Mouse (Mus musculus) MEL (cell line): ENCODE data around the gene Plekhg1. TPM values are rescaled to one million over a fixed set of nuclear protein-coding genes. Genes with fewer than 3 reads are reported as not detected.

Experiments used
- DNase-seq: peaks from one replicate; pipeline ENCODE4 v3.0.0; 2011; ENCODE audit warnings: low read depth, low spot score
- H3K27ac ChIP-seq: 2 replicates; pipeline ENCODE4 v1.5.1; 2012; ENCODE audit warnings: low read depth, mild to moderate bottlenecking, control low read depth, low read length, moderate library complexity; ENCODE audit not compliant: control insufficient read depth
- H3K27me3 ChIP-seq, 2 experiments: fragments of 150-350 bp in 1 of 2; sonication (generic) in 1 of 2; 2 replicates each; pipeline ENCODE4 v1.6.1; 2012; ENCODE audit warnings: low read length in 2 of 2, mild to moderate bottlenecking in 2 of 2, improper control_type of control experiment in 1 of 2, moderate library complexity in 1 of 2; ENCODE audit not compliant: insufficient read depth in 2 of 2, control insufficient read depth in 1 of 2
- H3K36me3 ChIP-seq, 2 experiments: 2 replicates each; pipeline ENCODE4 v1.6.1; 2012 to 2014; ENCODE audit warnings: low read length in 2 of 2, improper control_type of control experiment in 1 of 2, inconsistent platforms in 1 of 2, mild to moderate bottlenecking in 1 of 2; ENCODE audit not compliant: insufficient read depth in 2 of 2, control insufficient read depth in 1 of 2
- H3K4me1 ChIP-seq, 2 experiments: fragments of 150-350 bp in 1 of 2; sonication (generic) in 1 of 2; 2 replicates each; pipeline ENCODE4 v1.6.1; 2012; ENCODE audit warnings: low read length in 2 of 2, improper control_type of control experiment in 1 of 2, mild to moderate bottlenecking in 1 of 2; ENCODE audit not compliant: insufficient read depth in 2 of 2, control insufficient read depth in 1 of 2
- H3K4me3 ChIP-seq, 2 experiments: fragments of 150-350 bp in 1 of 2; sonication (generic) in 1 of 2; 2 replicates each; pipeline ENCODE4 v1.5.1; 2012; ENCODE audit warnings: low read depth in 2 of 2, low read length in 2 of 2, mild to moderate bottlenecking in 2 of 2, moderate library complexity in 2 of 2, control low read depth in 1 of 2, improper control_type of control experiment in 1 of 2; ENCODE audit not compliant: control insufficient read depth in 1 of 2, insufficient read depth in 1 of 2
- H3K79me2 ChIP-seq: 2 replicates; pipeline ENCODE4 v1.6.1; 2012; ENCODE audit warnings: mild to moderate bottlenecking, low read length, moderate library complexity; ENCODE audit not compliant: control insufficient read depth, poor library complexity, insufficient read depth
- H3K9ac ChIP-seq: 2 replicates; pipeline ENCODE4 v1.6.1; 2012; ENCODE audit warnings: low read depth, mild to moderate bottlenecking, control low read depth, low read length, moderate library complexity; ENCODE audit not compliant: control insufficient read depth, poor library complexity, severe bottlenecking
- H3K9me3 ChIP-seq: fragments of 150-350 bp; sonication (generic); replicated peaks from 2 replicates; pipeline ENCODE4 v1.6.1; 2012; ENCODE audit warnings: mild to moderate bottlenecking, low read length, improper control_type of control experiment, moderate library complexity; ENCODE audit not compliant: insufficient read depth
- BHLHE40 ChIP-seq: IDR thresholded peaks from 2 replicates; pipeline ENCODE4 v1.6.1; 2012; ENCODE audit warnings: low read depth, mild to moderate bottlenecking, inconsistent platforms, low read length, improper control_type of control experiment, borderline replicate concordance
- CHD1 ChIP-seq: IDR thresholded peaks from 2 replicates; pipeline ENCODE4 v1.6.1; 2012; ENCODE audit warnings: low read depth, mild to moderate bottlenecking, inconsistent platforms, low read length, improper control_type of control experiment
- CHD2 ChIP-seq: IDR thresholded peaks from 2 replicates; pipeline ENCODE4 v1.6.1; 2011; ENCODE audit warnings: low read length, improper control_type of control experiment
- E2F4 ChIP-seq: IDR thresholded peaks from 2 replicates; pipeline ENCODE4 v1.6.1; 2011; ENCODE audit warnings: low read depth, low read length, improper control_type of control experiment, borderline replicate concordance
- ELF1 ChIP-seq: IDR thresholded peaks from 2 replicates; pipeline ENCODE4 v1.6.1; 2014; ENCODE audit warnings: low read depth, mild to moderate bottlenecking, inconsistent platforms, low read length, improper control_type of control experiment, moderate library complexity
- EP300 ChIP-seq, 2 experiments: IDR thresholded peaks; 2 replicates each; pipeline ENCODE4 v1.6.1; 2011; ENCODE audit warnings: improper control_type of control experiment in 2 of 2, low read length in 2 of 2, low read depth in 1 of 2, mild to moderate bottlenecking in 1 of 2
- ETS1 ChIP-seq: IDR thresholded peaks from 2 replicates; pipeline ENCODE4 v1.6.1; 2012; ENCODE audit warnings: low read depth, mild to moderate bottlenecking, inconsistent platforms, low read length, improper control_type of control experiment, moderate library complexity
- GATA1 ChIP-seq: IDR thresholded peaks from 2 replicates; pipeline ENCODE4 v1.6.1; 2011; ENCODE audit warnings: low read depth, low read length, improper control_type of control experiment
- JUND ChIP-seq: IDR thresholded peaks from 2 replicates; pipeline ENCODE4 v1.6.1; 2011; ENCODE audit warnings: low read depth, mild to moderate bottlenecking, improper control_type of control experiment, low read length
- KAT2A ChIP-seq: conservative IDR thresholded peaks from 2 replicates; pipeline ENCODE4 v1.6.1; 2012; ENCODE audit warnings: low read depth, low read length, improper control_type of control experiment, inconsistent platforms
- MAX ChIP-seq: IDR thresholded peaks from 2 replicates; pipeline ENCODE4 v1.6.1; 2011; ENCODE audit warnings: low read length, improper control_type of control experiment
- MEF2A ChIP-seq: IDR thresholded peaks from 2 replicates; pipeline ENCODE4 v1.6.1; 2014; ENCODE audit warnings: low read depth, mild to moderate bottlenecking, inconsistent platforms, low read length, improper control_type of control experiment; ENCODE audit not compliant: poor library complexity, insufficient replicate concordance, severe bottlenecking; ENCODE audit errors: extremely low read depth
- MYC ChIP-seq: IDR thresholded peaks from 2 replicates; pipeline ENCODE4 v1.6.1; 2011; ENCODE audit warnings: low read depth, mild to moderate bottlenecking, low read length, improper control_type of control experiment, moderate library complexity
- NELFE ChIP-seq: IDR thresholded peaks from 2 replicates; pipeline ENCODE4 v1.6.1; 2011; ENCODE audit warnings: low read depth, low read length, improper control_type of control experiment
- POLR2A ChIP-seq, 2 experiments: IDR thresholded peaks; 2 replicates each; pipeline ENCODE4 v1.6.1; 2011 to 2012; ENCODE audit warnings: low read length in 2 of 2, mild to moderate bottlenecking in 2 of 2, control low read depth in 1 of 2, improper control_type of control experiment in 1 of 2, low read depth in 1 of 2, moderate library complexity in 1 of 2; ENCODE audit not compliant: control insufficient read depth in 1 of 2, insufficient read depth in 1 of 2, poor library complexity in 1 of 2
- RAD21 ChIP-seq: IDR thresholded peaks from 2 replicates; pipeline ENCODE4 v1.6.1; 2011; ENCODE audit warnings: mild to moderate bottlenecking, low read depth, low read length, improper control_type of control experiment
- SIN3A ChIP-seq: IDR thresholded peaks from 2 replicates; pipeline ENCODE4 v1.6.1; 2012; ENCODE audit warnings: low read length, improper control_type of control experiment, inconsistent platforms
- SMC3 ChIP-seq: IDR thresholded peaks from 2 replicates; pipeline ENCODE4 v1.6.1; 2011; ENCODE audit warnings: low read depth, low read length, improper control_type of control experiment
- TAL1 ChIP-seq: IDR thresholded peaks from 2 replicates; pipeline ENCODE4 v1.6.1; 2012; ENCODE audit warnings: mild to moderate bottlenecking, inconsistent platforms, low read length, moderate library complexity, mixed read lengths
- TBP ChIP-seq: IDR thresholded peaks from 2 replicates; pipeline ENCODE4 v1.8.0; 2011; ENCODE audit warnings: low read depth, low read length, improper control_type of control experiment
- TCF12 ChIP-seq: IDR thresholded peaks from 2 replicates; pipeline ENCODE4 v1.6.1; 2014; ENCODE audit warnings: low read depth, mild to moderate bottlenecking, inconsistent platforms, low read length, improper control_type of control experiment, moderate library complexity
- ZC3H11A ChIP-seq: IDR thresholded peaks from 2 replicates; pipeline ENCODE4 v1.6.1; 2012; ENCODE audit warnings: low read depth, mild to moderate bottlenecking, inconsistent platforms, low read length, improper control_type of control experiment
- ZMIZ1 ChIP-seq: IDR thresholded peaks from 2 replicates; pipeline ENCODE4 v1.6.1; 2012; ENCODE audit warnings: low read depth, mild to moderate bottlenecking, inconsistent platforms, low read length, improper control_type of control experiment, moderate library complexity
- ZNF384 ChIP-seq: IDR thresholded peaks from 2 replicates; pipeline ENCODE4 v1.6.1; 2012; ENCODE audit warnings: low read depth, mild to moderate bottlenecking, inconsistent platforms, low read length, improper control_type of control experiment
- polyA plus RNA-seq, 2 experiments: library from polyadenylated mRNA; stranded (reverse) in 1 of 2; unstranded in 1 of 2; fragments of >175 nt in 1 of 2; fragments of >200 nt in 1 of 2; gene quantifications; 2 replicates each; pipeline versions ENCODE4 v1.2.1 to v1.2.4; 2012; ENCODE audit warnings: low replicate concordance in 2 of 2, low read depth in 1 of 2; ENCODE audit not compliant: insufficient read length in 2 of 2, insufficient read depth in 1 of 2, missing spikeins in 1 of 2
- total RNA-seq: library from RNA; depleted of rRNA; stranded (reverse); fragments of 300-350 nt; gene quantifications from 2 replicates; pipeline ENCODE4 v1.2.3, GENCODE M21; 2012

Plekhg1 gene
- total and polyA plus RNA-seq, 3 experiments: 0.01 TPM; not detected in 2

DNA sequence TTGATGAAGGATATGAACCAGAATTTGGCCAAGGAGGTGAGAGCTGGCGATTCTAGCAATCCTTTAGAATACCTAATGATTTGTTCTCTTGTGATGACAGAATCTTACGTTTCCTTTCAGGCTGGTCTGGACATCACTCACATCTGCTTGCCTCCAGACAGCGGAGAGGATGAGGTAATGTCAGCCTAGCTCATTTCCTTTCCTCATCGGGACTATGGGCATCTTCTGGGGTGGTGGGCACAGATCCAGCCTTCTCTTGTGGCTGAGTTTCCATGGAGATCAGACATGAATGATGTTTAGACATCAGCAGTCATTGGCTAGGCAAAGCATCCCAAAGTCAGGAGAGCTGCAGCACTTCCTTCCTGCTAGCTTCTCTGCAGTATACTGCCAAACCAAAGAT is 240.1 kb downstream of the Plekhg1 start:
- Histone ChIP-seq H3K36me3 (peaks cover 9 to 29% of the 10 kb centered on the region in 2 experiments), H3K79me2 (peaks cover 11% of the 10 kb centered on the region), H3K27ac (no peak overlapping the region), H3K9me3 (no peaks in the 10 kb centered on the region), H3K4me3 (no peak overlapping the region), H3K4me1 (peaks cover 3 to 7% of the 10 kb centered on the region in 2 experiments), H3K9ac (no peak overlapping the region), H3K27me3 (no peaks in the 10 kb centered on the region)
- TF ChIP-seq POLR2A (IDR thresholded peaks at IDR 0.05; ENCODE audit: control insufficient read depth in 1 of 2, insufficient read depth in 1 of 2, low read depth in 1 of 2, low read length in 2 of 2, poor library complexity in 1 of 2) (no peak), ZMIZ1 (no peak), TCF12 (no peak)
- no peak for DNase-seq

DNA sequence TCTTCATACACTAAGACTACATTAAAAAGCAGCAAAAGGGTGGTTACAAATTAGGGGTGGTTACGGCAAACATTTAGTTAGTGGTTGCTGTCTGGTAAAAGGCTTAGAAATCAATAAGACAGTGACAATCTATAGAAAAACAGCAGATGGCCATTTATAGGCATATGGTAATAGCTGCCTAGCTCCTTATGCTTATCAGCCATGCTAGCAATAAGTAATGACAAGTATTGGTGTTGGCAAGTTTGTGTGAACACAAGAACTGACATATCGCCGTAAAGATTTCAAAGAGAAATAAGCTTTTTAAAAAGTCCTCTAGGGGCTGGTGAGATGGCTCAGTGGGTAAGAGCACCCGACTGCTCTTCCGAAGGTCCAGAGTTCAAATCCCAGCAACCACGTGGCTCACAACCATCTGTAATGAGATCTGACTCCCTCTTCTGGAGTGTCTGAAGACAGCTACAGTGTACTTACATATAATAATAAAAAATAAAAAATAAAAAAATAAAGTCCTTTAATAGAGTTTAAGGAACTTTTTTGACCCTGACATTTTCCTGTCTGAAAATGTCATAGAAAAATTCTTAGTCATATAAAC is 250.2 kb downstream of the Plekhg1 start:
- TF ChIP-seq NELFE: no peak
- TF ChIP-seq, all 39 proteins: peak for 0
- no peaks in the 10 kb centered on the region for H3K27me3 ChIP-seq
- H3K9ac ChIP-seq: no peak overlapping the region
- H3K9me3 ChIP-seq: no peaks in the 10 kb centered on the region
- no peak overlapping the region for H3K27ac ChIP-seq
- peaks cover 0 to 17% of the 10 kb centered on the region in 2 experiments; a peak in 3 of 4 replicates for H3K36me3 ChIP-seq
- peaks cover 2 to 6% of the 10 kb centered on the region in 2 experiments; a peak in 2 of 4 replicates for H3K4me1 ChIP-seq
- no peaks in the 10 kb centered on the region for H3K79me2 ChIP-seq
- DNase-seq: no peak
- no peak overlapping the region for H3K4me3 ChIP-seq

DNA sequence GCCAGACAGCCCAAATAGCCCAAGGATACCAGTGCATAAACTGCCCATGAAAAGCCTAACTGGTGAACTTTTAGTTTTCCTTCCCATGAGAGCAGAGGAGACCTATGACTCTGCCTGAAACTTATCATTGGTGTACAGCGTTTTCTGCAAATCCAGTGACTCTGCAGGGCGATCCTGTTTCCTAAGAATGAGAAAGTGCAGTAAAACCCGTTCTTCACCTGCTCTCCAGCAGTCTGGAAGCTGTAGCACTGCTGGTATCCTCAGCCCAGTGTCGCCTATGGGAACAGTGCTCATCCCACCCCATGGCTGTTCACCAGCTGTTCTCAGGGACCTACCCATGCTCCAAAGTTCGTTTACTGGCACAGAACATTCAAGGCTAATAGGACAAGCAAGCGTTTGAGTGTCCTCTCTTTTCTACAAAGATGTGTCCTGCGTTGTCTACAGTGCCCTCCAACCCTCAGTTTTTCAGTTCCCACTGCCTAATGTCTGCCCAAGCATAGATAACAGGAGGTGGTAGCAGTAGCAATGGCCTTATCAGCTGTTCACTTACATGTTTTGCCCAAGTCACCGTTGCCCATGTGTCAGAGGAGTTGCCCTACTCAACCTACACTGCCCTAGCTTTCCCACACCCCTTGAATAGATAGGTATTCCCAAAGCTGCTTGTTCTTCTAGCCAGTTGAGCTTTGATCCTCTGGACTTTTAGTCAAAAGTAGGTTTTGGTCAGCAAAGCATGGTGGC is 253.4 kb downstream of the Plekhg1 start:
- no peaks in the 10 kb centered on the region for H3K9me3 ChIP-seq
- DNase-seq: peak; percentile 48
- H3K9ac ChIP-seq: no peak overlapping the region
- H3K79me2 ChIP-seq: no peaks in the 10 kb centered on the region
- peaks cover 0 to 22% of the 10 kb centered on the region in 2 experiments; a peak in 3 of 4 replicates for H3K36me3 ChIP-seq
- peaks cover 2 to 6% of the 10 kb centered on the region in 2 experiments; a peak in 2 of 4 replicates for H3K4me1 ChIP-seq
- no peak overlapping the region for H3K27ac ChIP-seq
- no peaks in the 10 kb centered on the region for H3K27me3 ChIP-seq
- no peak overlapping the region for H3K4me3 ChIP-seq
- TF ChIP-seq GATA1: peak; percentile 63; the same call in 1 of the 2 replicates
- peak; percentile 66 for TF ChIP-seq ETS1
- TF ChIP-seq SIN3A: peak; percentile 36; the same call in 1 of the 2 replicates
- TF ChIP-seq CHD1: no peak
- TF ChIP-seq TAL1: peak; percentile 65
- no peak for TF ChIP-seq MEF2A
- no peak for TF ChIP-seq ZMIZ1
- no peak for TF ChIP-seq ZNF384
- TF ChIP-seq MAX: no peak
- TF ChIP-seq E2F4: no peak
- TF ChIP-seq MYC: no peak
- no peak for TF ChIP-seq ELF1
- TF ChIP-seq TBP: no peak
- no peak for TF ChIP-seq JUND
- TF ChIP-seq SMC3: no peak
- no peak for TF ChIP-seq RAD21
- no peak for TF ChIP-seq BHLHE40
- TF ChIP-seq ZC3H11A: no peak
- no peak for TF ChIP-seq KAT2A
- TF ChIP-seq CHD2: no peak
- TF ChIP-seq EP300 (IDR thresholded peaks at IDR 0.05; ENCODE audit: low read depth in 1 of 2, low read length in 2 of 2): peak; percentile 56 to 70
